Mouse (Mus musculus) heart, postnatal 0 days (tissue): ENCODE measurements around the gene Zfp365.

ENCODE experiments used
- CTCF ChIP-seq: IDR thresholded peaks from 2 replicates; pipeline ENCODE4 v1.5.1; 2016; ENCODE audit warnings: antibody characterized with exemption, control low read depth, low read depth
- EP300 ChIP-seq: IDR thresholded peaks from 2 replicates; pipeline ENCODE4 v1.6.1; 2016; ENCODE audit warnings: antibody characterized with exemption, low read depth

DNA sequence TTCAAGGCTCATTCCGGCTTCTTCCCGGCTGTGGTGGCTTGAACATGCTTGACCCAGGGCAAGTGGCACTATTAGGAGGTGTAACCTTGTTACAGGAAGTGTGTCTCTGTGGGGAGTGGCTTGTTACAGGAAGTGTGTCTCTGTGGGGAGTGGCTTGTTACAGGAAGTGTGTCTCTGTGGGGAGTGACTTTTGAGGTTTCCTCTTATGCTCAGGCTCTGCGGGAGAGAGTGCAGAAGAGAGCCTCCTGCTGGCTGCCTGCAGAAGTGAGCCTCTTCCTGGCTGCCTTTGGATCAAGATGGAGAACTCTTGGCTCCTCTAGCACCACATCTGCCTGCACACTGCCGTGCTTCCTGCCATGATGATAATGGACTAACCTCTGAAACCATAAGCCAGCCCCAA, 31.1 kb upstream of the Zfp365 start:
- TF ChIP-seq CTCF (no peak), EP300 (no peak)
